Mouse (Mus musculus): ENCODE measurements at regions not wholly inside any gene's neighbourhood (a gene's known extent, or its start where the extent isn't known, plus 50 kb on each side); places are given as distances from the start of the nearest gene placed in this dataset.
A peak's percentile ranks its signal among the peaks of the same experiment; 100 is the strongest.

DNA sequence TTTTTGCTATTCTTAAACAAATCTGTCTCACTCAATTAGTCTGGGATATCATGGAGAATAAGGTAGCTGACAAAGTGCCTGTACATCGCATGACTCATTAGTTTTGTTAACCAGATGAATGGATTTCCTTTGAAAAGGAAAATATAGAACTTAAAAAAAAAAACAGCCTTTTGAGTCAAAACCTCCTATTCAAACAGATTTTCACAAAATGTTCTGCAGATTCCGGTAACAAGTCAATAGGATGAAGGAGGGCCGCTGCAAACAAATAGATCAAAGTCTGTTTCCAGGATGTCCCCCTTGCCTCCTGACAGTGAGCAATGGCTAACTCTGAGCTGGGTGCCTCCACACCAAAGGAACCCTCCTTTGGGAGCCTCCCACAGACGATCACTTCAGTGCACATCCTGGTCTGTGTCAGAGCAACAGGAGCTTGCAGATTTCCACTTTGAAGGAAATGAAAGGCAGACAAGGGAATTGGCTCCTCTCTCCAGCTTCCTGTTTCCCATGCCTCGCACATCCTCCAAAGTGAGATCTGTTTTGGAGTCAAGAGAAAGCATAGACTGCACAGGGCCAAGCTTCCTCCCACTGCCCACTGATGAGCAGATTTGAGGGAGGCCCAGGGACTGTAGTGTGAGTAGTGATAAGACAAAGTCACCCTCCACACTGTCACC, 243.8 kb upstream of the Gadl1 start:
- Histone ChIP-seq H3K4me1 (replicated peaks) (no peaks in the 10 kb centered on the region), H3K36me3 (no peaks in the 10 kb centered on the region), H3K9ac (no peak overlapping the region), H3K27ac (replicated peaks) (peak overlapping the region; percentile 46; the same call in 1 of the 2 replicates), H3K9me3 (no peaks in the 10 kb centered on the region), H3K4me3 (no peak overlapping the region), H3K27me3 (no peaks in the 10 kb centered on the region), H3K4me2 (no peak overlapping the region)
- ATAC-seq (ENCODE audit: low FRiP score, low read depth): no peak
- WGBS: 17% methylated on average over 5 of the region's 5 CpGs

DNA sequence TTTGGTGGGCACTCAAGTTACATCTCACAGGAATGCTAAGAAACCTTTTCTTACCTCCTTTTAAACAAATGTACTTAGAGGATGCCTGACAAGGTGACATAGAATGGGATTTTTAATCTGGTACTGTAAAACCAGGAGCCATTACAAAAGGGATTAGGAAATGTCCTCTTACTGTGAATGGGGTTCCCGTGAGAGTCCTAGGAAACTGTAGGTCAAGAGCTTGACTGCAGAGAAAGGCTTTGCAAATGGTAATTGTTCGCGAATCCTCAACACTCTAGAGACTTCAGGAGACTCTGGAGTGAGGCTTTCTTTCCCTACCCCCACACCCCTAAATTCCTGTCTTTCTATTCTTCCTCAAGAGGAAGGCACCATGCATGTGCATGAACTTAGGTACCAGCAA, 242.7 kb upstream of the Gadl1 start:
- WGBS: 75% methylated on average over 3 of the region's 3 CpGs
- no peaks in the 10 kb centered on the region for H3K9me3 ChIP-seq
- H3K36me3 ChIP-seq: no peaks in the 10 kb centered on the region
- no peaks in the 10 kb centered on the region for H3K4me1 ChIP-seq (replicated peaks)
- H3K4me2 ChIP-seq: no peak overlapping the region
- H3K4me3 ChIP-seq: no peak overlapping the region
- H3K27me3 ChIP-seq: no peaks in the 10 kb centered on the region
- H3K9ac ChIP-seq: no peak overlapping the region
- ATAC-seq (ENCODE audit: low FRiP score, low read depth): no peak
- no peak overlapping the region for H3K27ac ChIP-seq (replicated peaks)

DNA sequence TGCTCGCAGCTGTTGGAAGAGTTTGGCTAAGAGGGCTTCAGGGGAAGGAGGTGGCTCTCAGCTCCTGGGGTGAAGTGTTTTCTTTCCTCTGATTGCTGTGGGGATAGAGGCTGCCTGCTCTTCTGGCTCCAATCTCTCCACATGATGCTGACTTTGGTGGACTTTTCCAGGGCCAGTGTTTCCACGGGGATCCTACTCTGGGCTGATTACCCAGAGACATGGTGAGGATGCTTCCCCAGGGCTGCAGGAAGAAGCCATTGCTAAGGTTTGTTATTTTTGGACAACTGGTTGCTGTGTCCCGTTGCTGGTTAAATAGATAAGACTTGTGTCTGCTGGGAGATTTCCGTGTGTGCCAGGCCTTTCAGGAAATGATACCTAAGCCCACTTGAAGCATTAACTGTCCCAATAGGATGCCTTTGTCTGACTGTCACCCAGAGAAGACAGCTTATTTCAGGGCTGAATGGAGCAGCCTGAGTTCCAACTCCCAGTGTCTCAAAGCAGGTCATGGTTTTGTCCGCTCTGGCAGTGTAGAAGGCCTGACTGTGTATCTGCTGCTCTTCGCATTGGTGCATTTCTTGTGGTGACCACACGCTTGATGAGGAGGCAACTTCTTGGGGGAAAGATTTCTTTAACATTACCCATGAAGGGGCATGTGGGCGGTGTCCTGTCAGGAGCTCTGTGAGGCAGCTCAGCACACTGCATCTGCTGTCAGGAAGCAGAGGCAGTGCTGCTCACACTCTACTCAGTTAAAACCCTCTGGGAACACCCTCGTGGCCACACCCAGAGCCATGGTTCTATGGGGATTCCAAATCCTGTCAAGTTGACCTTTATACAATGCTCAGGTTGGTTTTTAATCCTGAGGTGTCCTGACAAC, 228.3 kb upstream of the Gadl1 start:
- no peak overlapping the region for H3K9ac ChIP-seq
- no peaks in the 10 kb centered on the region for H3K9me3 ChIP-seq
- no peaks in the 10 kb centered on the region for H3K27me3 ChIP-seq
- 0 out of 2 replicates have a peak overlapping the region, but pooled peaks have one; percentile 1 for H3K27ac ChIP-seq (replicated peaks)
- H3K4me3 ChIP-seq: no peak overlapping the region
- no peak overlapping the region for H3K4me2 ChIP-seq
- WGBS: 45% methylated on average over 9 of the region's 9 CpGs
- peaks cover 22% of the 10 kb centered on the region for H3K4me1 ChIP-seq (replicated peaks)
- no peaks in the 10 kb centered on the region for H3K36me3 ChIP-seq
- no peak for ATAC-seq (ENCODE audit: low FRiP score, low read depth)

- no peak for ATAC-seq (ENCODE audit: low FRiP score, low read depth)
- Histone ChIP-seq H3K27ac (replicated peaks) (0 out of 2 replicates have a peak overlapping the region, but pooled peaks have one; percentile 13), H3K4me2 (no peak overlapping the region), H3K4me1 (replicated peaks) (peaks cover 22% of the 10 kb centered on the region), H3K4me3 (no peak overlapping the region), H3K9ac (no peak overlapping the region), H3K36me3 (no peaks in the 10 kb centered on the region), H3K27me3 (no peaks in the 10 kb centered on the region), H3K9me3 (no peaks in the 10 kb centered on the region)
- WGBS: 38% methylated on average over 9 of the region's 9 CpGs
These were observed 227.4 kb upstream of the Gadl1 start for GRCm38 (mm10) chr9:115681841-115682240.

GRCm38 (mm10) chr9:115683951-115684350, 225.3 kb upstream of the Gadl1 start:
- no peaks in the 10 kb centered on the region for H3K9me3 ChIP-seq
- H3K9ac ChIP-seq: no peak overlapping the region
- no peak overlapping the region for H3K4me3 ChIP-seq
- H3K36me3 ChIP-seq: no peaks in the 10 kb centered on the region
- ATAC-seq (ENCODE audit: low FRiP score, low read depth): no peak
- H3K4me1 ChIP-seq (replicated peaks): peaks cover 22% of the 10 kb centered on the region
- H3K4me2 ChIP-seq: no peak overlapping the region
- H3K27ac ChIP-seq (replicated peaks): no peak overlapping the region
- no peaks in the 10 kb centered on the region for H3K27me3 ChIP-seq

DNA sequence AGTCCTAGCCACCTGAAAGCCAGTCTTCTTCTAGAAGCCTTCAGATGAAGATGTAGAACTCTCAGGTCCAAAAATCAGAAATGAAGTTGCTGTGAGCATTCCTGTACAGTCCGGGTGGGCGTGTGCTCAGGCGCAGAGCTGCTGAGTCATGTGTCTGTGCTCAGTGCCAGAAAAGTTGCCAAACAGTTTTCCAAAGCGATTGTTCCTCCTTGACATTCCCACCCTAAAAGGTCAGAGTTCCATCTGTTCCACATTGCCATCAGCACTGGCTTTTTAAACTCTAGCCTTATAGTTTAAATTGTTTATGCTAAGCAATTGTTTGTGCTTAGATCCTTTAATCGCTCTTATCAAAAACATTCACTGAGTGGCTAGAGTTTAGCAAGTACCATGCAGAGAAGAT, 222.7 kb upstream of the Gadl1 start:
- Histone ChIP-seq H3K27ac (replicated peaks) (no peak overlapping the region), H3K4me2 (no peak overlapping the region), H3K36me3 (no peaks in the 10 kb centered on the region), H3K4me3 (no peak overlapping the region), H3K9me3 (no peaks in the 10 kb centered on the region), H3K4me1 (replicated peaks) (peaks cover 8% of the 10 kb centered on the region), H3K9ac (no peak overlapping the region), H3K27me3 (no peaks in the 10 kb centered on the region)
- 96% methylated on average over 5 of the region's 5 CpGs for WGBS
- ATAC-seq (ENCODE audit: low FRiP score, low read depth): no peak

DNA sequence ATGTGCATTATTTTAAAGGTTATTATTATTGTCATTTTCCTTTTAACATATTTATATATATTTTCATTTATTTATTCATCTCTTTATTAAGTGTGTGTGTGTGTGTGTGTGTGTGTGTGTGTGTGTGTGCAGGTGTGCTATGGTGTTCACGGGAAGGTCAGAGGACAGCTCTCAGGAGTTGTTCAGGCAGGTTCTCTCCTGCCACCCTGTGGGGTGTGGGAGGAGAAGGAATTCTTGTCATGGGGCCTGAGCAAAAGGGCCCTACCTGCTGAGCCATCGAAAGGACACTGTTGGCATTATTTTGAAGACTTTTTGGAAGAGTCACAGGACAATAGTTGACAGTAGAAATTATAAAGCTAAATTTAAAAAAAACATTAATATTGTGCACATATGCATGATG, 216.4 kb upstream of the Gadl1 start:
- ATAC-seq (ENCODE audit: low FRiP score, low read depth): no peak
- Histone ChIP-seq H3K4me1 (replicated peaks) (no peaks in the 10 kb centered on the region), H3K9ac (no peak overlapping the region), H3K4me3 (no peak overlapping the region), H3K27ac (replicated peaks) (no peak overlapping the region), H3K27me3 (no peaks in the 10 kb centered on the region), H3K36me3 (no peaks in the 10 kb centered on the region), H3K4me2 (no peak overlapping the region), H3K9me3 (no peaks in the 10 kb centered on the region)
- 60% methylated on average over 2 of the region's 2 CpGs for WGBS

DNA sequence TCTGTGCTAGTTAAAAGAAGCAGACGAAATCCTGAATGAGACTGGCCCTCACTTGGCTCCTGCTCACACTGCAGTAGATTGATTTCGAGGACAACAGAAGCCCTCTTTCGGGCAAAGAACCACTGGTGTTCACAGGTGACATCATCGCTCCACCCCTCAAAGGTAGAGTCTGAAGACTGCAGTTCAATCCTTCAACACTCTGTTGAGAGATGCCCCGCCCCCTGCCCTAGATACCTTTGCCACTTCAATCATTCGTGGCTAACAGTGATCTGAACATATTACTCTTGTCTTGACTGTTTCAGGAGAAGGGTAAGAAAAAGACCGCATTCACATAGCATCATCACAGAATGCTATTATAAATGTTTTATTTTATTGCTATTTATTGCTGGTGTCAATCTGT, 205.5 kb upstream of the Gadl1 start:
- H3K9ac ChIP-seq: no peak overlapping the region
- ATAC-seq (ENCODE audit: low FRiP score, low read depth): no peak
- H3K27me3 ChIP-seq: no peaks in the 10 kb centered on the region
- H3K4me3 ChIP-seq: no peak overlapping the region
- H3K36me3 ChIP-seq: no peaks in the 10 kb centered on the region
- H3K4me2 ChIP-seq: no peak overlapping the region
- H3K9me3 ChIP-seq: no peaks in the 10 kb centered on the region
- WGBS: 93% methylated on average over 7 of the region's 7 CpGs
- H3K27ac ChIP-seq (replicated peaks): no peak overlapping the region
- H3K4me1 ChIP-seq (replicated peaks): peaks cover 13% of the 10 kb centered on the region

GRCm38 (mm10) chr9:115704249-115704648, 205.0 kb upstream of the Gadl1 start:
- H3K4me1 ChIP-seq (replicated peaks): peaks cover 14% of the 10 kb centered on the region
- no peak overlapping the region for H3K4me2 ChIP-seq
- H3K27me3 ChIP-seq: no peaks in the 10 kb centered on the region
- H3K9me3 ChIP-seq: no peaks in the 10 kb centered on the region
- no peak overlapping the region for H3K27ac ChIP-seq (replicated peaks)
- 42% methylated on average over 9 of the region's 9 CpGs for WGBS
- ATAC-seq (ENCODE audit: low FRiP score, low read depth): no peak
- H3K36me3 ChIP-seq: no peaks in the 10 kb centered on the region
- H3K9ac ChIP-seq: no peak overlapping the region
- no peak overlapping the region for H3K4me3 ChIP-seq

DNA sequence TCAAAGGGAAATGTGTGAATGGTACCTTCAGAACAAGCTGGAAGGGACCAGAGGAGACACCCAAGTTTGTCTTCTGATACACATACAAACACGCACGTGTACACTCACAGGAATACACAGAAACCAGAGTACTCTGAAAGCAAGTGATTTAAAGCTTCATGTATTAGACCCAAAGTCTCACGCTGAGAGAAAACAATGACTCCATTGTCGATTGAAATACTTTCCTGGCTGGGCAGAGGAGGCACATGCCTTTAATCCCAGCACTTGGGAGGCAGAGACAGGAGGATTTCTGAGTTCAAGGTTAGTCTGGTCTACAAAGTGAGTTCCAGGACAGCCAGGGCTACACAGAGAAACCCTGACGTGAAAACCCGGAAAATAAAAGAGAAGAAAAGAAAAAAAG, 203.5 kb upstream of the Gadl1 start:
- WGBS: 90% methylated on average over 6 of the region's 6 CpGs
- H3K36me3 ChIP-seq: no peaks in the 10 kb centered on the region
- H3K9me3 ChIP-seq: no peaks in the 10 kb centered on the region
- H3K4me2 ChIP-seq: no peak overlapping the region
- no peak overlapping the region for H3K9ac ChIP-seq
- H3K27me3 ChIP-seq: no peaks in the 10 kb centered on the region
- no peak overlapping the region for H3K27ac ChIP-seq (replicated peaks)
- no peak overlapping the region for H3K4me3 ChIP-seq
- ATAC-seq (ENCODE audit: low FRiP score, low read depth): no peak
- peaks cover 14% of the 10 kb centered on the region for H3K4me1 ChIP-seq (replicated peaks)

DNA sequence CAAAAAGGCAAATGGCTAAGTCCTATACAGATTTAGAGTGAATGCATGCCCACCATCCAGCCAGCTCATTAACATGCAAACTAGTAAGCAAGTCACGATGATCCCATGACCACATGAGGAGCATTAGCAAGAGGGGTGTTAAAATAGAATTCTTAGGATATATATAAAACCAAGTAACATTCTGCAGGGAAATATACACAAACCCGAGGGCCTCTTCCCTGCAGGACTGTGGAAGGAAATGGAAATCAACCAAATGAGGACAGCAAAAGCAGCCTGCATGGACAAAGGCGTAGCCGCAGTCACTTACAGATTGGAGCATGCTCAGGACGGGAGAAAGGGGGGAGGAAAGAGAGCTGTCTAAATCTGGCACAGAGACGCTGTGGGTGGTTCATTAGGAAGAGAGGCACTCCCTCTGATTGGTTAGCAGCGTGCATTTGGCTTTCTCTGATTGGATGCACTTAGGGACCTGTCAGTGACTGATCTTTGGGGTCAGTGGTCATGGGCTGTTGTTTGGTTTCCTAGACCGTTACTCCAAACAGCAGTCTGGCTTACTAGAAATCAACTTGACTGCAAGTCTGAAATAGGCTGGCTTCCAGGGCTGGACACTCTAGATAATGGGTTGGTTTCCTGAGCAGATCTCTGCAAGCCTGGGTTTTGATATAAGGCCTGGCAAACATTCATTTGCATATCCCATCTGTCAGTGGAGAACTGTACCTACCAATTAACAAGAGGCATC, 200.9 kb upstream of the Gadl1 start:
- peaks cover 14% of the 10 kb centered on the region for H3K4me1 ChIP-seq (replicated peaks)
- no peak overlapping the region for H3K4me3 ChIP-seq
- 18% methylated on average over 8 of the region's 8 CpGs for WGBS
- H3K27ac ChIP-seq (replicated peaks): peak overlapping the region; percentile 72
- H3K9ac ChIP-seq: no peak overlapping the region
- H3K9me3 ChIP-seq: no peaks in the 10 kb centered on the region
- no peaks in the 10 kb centered on the region for H3K27me3 ChIP-seq
- peak overlapping the region; percentile 30 for H3K4me2 ChIP-seq
- no peaks in the 10 kb centered on the region for H3K36me3 ChIP-seq
- ATAC-seq (ENCODE audit: low FRiP score, low read depth): peak; percentile 92

Data from hindbrain, embryonic 15.5 days (tissue).